Mouse (Mus musculus) cerebellum, adult (tissue): ENCODE data around the gene Il17rc.

Source experiments
- ATAC-seq: cut with Nextera tagmentation; 2 replicates; pipeline ENCODE4 v1.9.2; 2017; ENCODE audit warnings: mild to moderate bottlenecking, moderate library complexity, mixed read lengths; ENCODE audit not compliant: insufficient number of reproducible peaks, low FRiP score, low TSS enrichment

Gene Il17rc

GRCm38 (mm10) chr6:113492101-113492864, 21.1 kb downstream of the Il17rc start:
- ATAC-seq = no peak

DNA sequence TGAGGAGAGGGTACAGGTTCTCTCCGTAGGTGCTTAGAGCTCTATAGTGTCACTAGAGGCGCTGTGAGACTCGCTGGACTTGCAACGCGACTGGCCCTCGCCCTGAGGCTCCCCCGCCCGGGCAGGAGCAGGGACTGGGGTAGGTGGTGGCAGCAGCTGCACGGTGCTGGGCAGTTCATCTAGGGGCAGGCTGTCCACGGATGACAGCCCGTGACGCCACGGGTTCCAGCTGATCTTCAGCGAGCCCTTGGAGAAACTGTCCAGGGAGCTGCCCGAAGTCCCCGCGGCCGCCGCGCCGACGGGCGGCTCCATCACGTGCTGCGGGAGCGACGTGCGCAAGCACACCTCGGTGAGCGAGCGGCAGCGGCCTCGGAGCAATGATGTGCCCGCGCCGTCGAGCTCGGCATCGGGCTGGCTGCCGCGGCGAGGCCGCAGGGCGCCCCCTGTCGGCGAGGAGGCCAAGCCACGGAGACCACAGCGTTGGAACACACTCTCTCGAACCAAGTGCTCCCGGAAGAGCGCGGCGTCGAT, 23.1 kb downstream of the Il17rc start:
- ATAC-seq = no peak

GRCm38 (mm10) chr6:113495071-113495675, 23.9 kb downstream of the Il17rc start:
- no peak for ATAC-seq

GRCm38 (mm10) chr6:113499346-113499745, 28.1 kb downstream of the Il17rc start:
- no peak for ATAC-seq

- peak; percentile 87 for ATAC-seq
Observed at GRCm38 (mm10) chr6:113501388-113502084, 30.3 kb downstream of the Il17rc start, which contains the start of gene Prrt3. Gene Prrt3 (minus strand): TSS chr6:113501931.

GRCm38 (mm10) chr6:113502801-113503200, 31.6 kb downstream of the Il17rc start:
- no peak for ATAC-seq

- no peak for ATAC-seq
Observed at GRCm38 (mm10) chr6:113505689-113506088, 34.5 kb downstream of the Il17rc start.

DNA sequence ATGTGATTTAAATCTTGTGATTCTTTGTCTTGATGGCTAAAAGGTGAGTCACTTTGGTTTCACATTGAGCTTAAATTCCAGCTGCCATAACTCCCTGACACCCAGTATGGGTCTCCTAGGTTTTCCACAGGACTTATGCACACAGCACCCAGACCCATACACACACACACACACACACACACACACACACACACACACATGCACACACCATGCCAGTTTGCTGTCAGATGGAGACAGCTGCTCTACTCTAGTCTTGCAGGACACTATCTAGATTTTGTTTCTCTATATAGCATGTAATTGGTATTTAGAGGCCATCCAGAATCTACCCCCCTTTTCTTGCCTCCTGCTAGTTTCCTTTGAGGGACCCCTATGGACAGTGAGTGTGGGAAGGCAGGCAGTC, 35.9 kb downstream of the Il17rc start:
- ATAC-seq = no peak

DNA sequence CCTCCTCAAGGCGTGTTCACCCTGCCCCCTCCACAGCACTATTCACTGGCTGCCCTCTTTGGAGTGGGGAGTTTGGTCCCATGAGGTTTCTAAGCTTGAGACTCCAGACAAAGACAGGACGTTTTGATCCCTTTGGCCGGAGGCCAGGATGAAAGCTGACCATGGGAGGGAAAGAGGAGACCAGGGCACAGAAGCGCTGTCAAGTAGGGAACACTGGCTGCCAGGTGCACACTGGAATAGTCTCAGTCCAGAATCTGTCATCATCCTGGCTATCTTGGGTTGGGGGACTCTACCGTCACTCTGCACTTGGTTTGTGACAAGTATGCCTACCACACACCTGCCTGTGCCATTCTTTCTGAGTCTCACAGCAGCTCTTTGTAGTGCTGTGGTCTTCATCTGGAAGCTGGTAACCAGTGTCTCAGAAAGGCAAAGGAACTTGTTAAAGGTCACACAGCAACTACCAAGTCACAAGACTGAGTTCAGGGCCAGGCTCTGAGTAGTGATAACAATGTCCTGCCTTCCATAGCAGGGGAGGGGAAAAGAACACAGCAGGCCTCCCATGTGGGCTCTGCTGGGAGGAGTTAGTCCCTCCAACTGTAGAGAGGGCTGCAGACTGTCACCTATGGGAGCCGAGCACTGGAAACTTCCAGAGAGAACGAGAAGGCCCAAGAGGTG, 37.2 kb downstream of the Il17rc start:
- ATAC-seq = no peak

DNA sequence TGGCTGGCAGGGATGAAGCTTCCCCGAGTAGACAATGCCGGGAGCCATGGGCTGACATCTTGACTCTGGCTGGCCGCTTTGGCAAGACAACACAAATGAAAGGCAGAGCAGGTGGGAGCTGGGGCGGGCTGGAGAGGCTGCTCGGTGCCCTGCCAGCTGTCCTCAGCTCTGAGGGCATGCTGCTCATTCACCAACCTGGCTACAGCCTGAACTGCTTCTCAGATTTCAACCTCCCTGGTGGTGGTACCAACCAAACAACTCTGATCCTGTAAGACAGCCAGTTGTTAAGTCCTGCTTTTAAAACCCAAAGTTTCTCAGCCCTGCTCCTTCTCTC, 37.7 kb downstream of the Il17rc start:
- peak; percentile 95 for ATAC-seq

GRCm38 (mm10) chr6:113513944-113514343, 42.7 kb downstream of the Il17rc start:
- no peak for ATAC-seq

DNA sequence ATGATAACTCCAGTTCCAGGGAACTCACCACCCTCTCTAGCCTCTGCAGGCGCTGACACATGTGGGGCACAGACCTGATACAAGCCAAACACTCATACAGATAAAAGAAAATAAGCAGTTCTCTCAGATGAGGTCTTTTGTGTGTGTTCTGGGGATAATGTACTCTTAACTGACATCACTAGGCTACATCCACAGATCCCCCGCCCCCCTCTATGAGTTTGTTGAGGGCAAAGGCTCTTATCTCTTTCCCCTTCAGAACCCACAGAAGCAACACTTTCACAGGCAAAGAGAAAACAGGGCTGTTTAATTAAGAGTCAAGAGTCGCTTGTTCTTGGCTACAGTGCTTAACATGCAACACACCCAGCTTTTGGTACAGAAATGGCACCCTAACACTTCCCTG, 43.4 kb downstream of the Il17rc start:
- no peak for ATAC-seq

GRCm38 (mm10) chr6:113517434-113518080, 46.3 kb downstream of the Il17rc start:
- ATAC-seq = no peak

GRCm38 (mm10) chr6:113522310-113522709, 51.1 kb downstream of the Il17rc start:
- ATAC-seq = no peak

GRCm38 (mm10) chr6:113523420-113523819, 52.2 kb downstream of the Il17rc start:
- ATAC-seq = no peak

- peak; percentile 76; the same call in 1 of the 2 replicates for ATAC-seq
Observed at GRCm38 (mm10) chr6:113530932-113531839, 60.0 kb downstream of the Il17rc start, which contains the start of the genes Emc3 and Fancd2. Gene Emc3 (minus strand): TSS chr6:113531652. Gene Fancd2 (plus strand): TSS chr6:113531682.

- ATAC-seq = no peak
Observed at GRCm38 (mm10) chr6:113531840-113532404, 60.7 kb downstream of the Il17rc start.
